Mouse (Mus musculus) ES-CJ7 (cell line): ENCODE measurements around the gene Gadd45b.

Experiments used
- DNase-seq: peaks from one replicate; pipeline ENCODE4 v3.0.0; 2011; ENCODE audit warnings: low read depth, low spot score

Gadd45b gene

GRCm38 (mm10) chr10:80956385-80956784 lies 26.5 kb downstream of the Gadd45b start:
- no peak for DNase-seq

- DNase-seq: no peak
Observed at GRCm38 (mm10) chr10:80956901-80957300, 27.0 kb downstream of the Gadd45b start.

- no peak for DNase-seq
Observed at GRCm38 (mm10) chr10:80957791-80958190, 27.9 kb downstream of the Gadd45b start.

DNA sequence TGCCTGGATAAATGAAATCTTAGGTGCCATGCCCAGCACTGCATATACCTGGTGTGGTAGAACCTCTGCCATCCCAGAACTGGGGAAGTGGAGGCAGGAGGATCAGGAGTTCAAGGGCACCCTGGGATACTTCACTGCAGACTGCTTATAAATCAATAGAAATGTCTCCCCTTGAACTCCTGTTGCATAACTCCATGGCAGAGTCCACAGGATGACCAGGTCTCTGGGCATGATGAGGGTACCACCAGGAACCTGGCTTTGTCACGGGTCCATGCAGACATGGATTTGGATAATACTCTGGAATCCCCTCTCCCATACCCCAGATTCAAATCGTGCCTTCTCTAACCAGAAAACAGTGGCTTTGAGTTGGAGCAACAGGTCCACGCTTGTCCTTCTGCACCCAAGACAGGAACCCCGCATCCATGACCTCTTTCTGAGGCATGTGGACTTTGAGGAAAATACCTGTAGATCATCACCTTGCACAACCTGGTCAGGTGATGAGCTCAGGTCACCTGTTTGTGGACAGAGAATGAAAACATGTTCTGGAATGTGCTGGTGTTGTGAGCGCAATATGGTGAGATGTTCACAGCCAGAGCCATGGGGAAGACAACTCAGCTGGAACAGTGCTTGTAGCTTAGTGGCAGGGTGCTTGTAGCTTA lies 29.2 kb downstream of the Gadd45b start:
- DNase-seq: no peak

DNA sequence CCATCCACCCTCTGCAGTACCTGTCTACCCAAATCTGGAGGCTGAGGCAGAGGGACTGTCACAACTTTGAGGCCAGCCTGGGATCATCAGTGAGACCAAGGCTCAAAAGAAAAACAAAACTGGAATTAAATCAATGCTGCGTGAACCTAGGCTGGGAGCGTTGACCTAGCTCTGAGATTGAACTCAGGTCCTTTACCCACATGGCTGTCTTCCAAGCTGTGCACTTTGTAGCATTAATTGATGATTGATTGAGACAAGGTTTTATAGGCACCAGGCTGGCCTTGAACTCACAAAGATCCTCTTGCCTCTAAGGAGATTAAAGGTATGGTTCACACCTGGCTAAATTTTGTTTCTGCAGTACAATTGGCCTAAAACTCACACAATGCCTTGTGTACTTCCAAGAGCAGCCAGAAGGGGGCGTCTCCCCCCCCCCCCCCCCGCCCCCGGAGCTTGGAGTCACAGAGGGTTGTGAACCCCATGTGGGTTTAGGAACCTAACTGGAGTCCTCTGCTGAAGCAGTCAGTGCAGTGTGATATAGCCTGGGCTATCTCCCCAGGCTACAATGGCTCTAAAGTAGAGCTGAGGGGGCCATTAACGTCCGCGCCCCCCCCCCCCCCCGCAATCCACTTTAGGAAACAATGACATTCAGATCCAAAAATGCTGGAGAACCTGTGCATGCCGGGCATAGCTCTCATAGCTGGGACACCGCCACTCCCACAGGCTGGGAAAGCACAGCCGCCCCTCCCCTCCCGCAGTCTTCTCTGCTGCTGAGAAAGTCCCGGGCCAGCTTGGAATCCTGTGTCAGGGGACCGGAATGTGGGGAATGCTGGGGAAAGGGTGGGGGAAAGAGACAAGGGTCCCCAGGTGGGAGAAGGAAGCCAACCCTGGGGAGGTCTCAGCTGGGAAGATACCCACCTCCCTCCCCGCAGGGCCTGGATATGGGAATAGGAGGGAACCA lies 31.0 kb downstream of the Gadd45b start:
- peak; percentile 95 for DNase-seq

DNA sequence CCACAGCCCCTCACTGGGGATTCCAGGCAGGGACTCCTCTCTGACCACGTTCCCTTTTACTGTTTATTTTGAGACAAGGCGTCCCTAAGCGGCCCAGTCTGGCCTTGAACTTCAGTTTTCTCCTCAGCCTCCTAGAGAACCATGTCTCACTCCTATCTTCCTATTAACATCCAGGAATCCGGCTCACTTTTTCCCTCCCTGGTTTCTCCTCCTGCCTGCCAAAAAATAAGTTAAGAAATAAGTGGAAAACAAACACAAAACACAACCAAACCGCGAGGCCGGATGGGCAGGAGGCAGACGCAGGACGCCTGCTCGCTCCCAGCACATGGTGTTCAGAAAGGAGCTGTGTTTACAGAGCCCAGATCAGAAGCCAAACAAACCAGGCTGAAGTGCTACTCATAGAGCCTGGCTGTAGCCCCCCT lies 32.2 kb downstream of the Gadd45b start:
- DNase-seq: no peak

DNA sequence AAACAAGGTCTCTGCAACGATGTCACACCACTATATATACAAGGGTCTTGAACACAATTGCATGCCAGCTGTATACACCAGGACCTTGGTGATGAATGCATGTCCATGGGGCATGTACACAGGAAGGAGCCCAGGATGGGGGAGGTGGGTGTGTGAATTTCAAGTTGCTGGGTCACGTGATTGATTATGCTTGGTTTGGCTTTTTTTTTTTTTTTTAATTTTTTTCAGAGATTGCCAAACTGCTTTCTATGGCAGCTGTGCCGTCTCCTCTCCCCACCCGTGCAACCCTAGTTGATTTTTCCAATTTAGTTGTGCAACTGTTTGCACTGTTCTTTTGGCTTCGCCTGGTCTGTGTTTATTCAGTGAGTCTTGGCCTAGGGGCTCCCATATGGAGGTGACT lies 32.7 kb downstream of the Gadd45b start:
- no peak for DNase-seq

DNA sequence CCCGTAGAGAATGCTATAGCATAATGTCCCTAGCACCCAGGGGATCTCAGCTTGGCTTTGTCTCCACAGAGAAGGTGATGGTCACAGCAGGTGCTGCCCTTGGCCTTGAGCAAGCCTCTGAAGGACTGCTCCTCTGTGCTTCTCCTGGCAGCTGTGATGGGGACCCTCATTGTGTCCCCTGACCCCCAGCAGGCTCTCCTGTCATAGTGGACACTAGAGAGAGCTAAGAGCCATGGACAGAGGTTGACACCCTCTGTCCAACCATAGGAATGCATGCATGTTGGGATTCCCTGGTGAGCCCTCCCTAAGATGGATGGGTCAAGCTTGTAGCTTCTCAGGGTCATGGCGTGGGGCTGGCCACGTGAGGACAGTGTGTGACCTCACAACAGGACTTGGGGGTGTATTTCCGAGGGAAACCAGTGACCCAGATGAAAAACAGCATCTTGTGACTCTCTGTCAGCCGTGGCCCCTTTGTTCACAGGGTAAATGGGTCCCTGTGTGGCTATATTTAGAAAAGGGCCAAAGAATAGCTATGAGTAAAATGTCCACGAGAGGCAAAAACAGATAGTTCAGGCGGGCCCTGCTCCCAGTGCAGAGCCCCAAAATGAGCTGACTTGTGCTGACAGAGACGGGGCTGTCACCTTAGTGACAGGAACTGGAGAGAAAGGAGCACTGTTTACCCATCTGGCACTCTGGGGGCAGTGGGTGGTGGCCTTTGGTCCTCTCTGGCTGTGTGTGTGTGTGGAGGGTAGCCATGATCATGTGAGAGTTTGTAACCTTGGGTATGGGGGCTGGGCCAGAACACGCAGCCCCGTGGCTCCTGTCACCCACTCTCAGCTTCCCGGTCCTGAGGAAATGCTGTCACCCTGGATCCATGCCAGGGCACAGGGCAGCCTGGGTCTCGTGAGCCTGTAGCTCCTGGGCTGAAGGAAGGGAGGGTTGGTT lies 33.4 kb downstream of the Gadd45b start:
- no peak for DNase-seq

DNA sequence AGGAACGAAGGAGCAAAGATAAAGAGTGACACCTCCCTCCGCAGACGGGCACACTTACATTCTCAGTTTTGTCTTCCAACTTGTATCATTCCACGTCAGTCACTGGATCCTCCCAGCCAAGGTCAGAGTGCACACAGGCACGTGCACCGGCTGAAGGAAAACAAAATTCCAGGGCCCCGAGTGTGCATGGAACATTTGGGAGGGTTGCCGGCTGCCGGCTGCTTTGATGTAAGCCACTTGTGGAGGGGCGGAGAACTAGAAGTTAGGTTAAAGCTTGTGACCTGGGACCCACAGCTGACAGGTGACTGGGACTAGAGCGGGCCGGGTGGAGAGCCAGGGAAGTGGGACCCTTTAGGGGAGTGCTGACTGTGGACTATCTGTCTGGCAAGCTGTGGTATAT lies 36.4 kb downstream of the Gadd45b start:
- DNase-seq: no peak

- DNase-seq: no peak
Observed at GRCm38 (mm10) chr10:80967101-80967656, 37.3 kb downstream of the Gadd45b start.

GRCm38 (mm10) chr10:80968106-80968505 lies 38.2 kb downstream of the Gadd45b start:
- DNase-seq: no peak

- DNase-seq: no peak
Observed at GRCm38 (mm10) chr10:80969298-80969697, 39.4 kb downstream of the Gadd45b start.

GRCm38 (mm10) chr10:80970159-80970558 lies 40.3 kb downstream of the Gadd45b start:
- no peak for DNase-seq

DNA sequence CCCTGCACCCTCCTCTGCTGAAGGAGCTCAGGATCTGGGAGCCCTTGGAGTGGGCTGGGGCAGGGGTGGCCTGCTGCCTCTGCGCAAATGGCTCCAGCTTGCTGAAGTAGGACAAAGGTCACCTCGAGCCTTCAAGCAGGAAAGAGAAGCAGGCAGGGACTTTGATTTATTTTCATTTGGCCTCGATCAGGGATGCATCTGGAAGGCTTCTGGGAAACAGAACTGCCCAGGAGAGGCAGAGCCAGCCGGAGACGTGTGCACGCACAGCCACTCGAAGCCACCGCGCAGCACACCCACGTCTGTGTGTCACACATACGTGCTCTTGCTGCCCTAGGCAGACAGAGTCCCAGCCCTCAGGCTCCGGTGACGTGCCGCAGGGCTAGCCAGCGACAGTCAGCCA lies 41.7 kb downstream of the Gadd45b start:
- DNase-seq: no peak

GRCm38 (mm10) chr10:80972071-80972987 lies 42.5 kb downstream of the Gadd45b start:
- no peak for DNase-seq

- DNase-seq: no peak
Observed at GRCm38 (mm10) chr10:80973722-80974121, 43.8 kb downstream of the Gadd45b start.

GRCm38 (mm10) chr10:80975478-80975877 lies 45.6 kb downstream of the Gadd45b start:
- no peak for DNase-seq

GRCm38 (mm10) chr10:80981564-80982112 lies 51.8 kb downstream of the Gadd45b start:
- DNase-seq: no peak
